Mouse (Mus musculus) stomach, postnatal 0 days (tissue): ENCODE results near the gene Rxra. TPM values are rescaled to one million over a fixed set of nuclear protein-coding genes. Genes with fewer than 3 reads are reported as not detected.

Experiments
- ATAC-seq: fragments of 200-750 bp; cut with Nextera tagmentation; 2 replicates; pipeline ENCODE4 v1.8.0; 2017; ENCODE audit not compliant: low FRiP score, low TSS enrichment
- DNase-seq: peaks from one replicate; pipeline ENCODE4 v3.0.0-alpha.2; 2016; ENCODE audit warnings: low spot score
- H3K27ac ChIP-seq: fragments of 300-500 bp; sonication (generic); replicated peaks from 2 replicates; pipeline ENCODE4 v1.5.1; 2014; ENCODE audit warnings: mild to moderate bottlenecking, control low read depth
- H3K27me3 ChIP-seq: fragments of 300-500 bp; sonication (generic); 2 replicates; pipeline ENCODE4 v1.6.1; 2014; ENCODE audit warnings: low read length; ENCODE audit not compliant: control insufficient read depth, insufficient read depth
- H3K36me3 ChIP-seq: fragments of 300-500 bp; sonication (generic); 2 replicates; pipeline ENCODE4 v1.6.1; 2014; ENCODE audit warnings: low read length, mixed read lengths; ENCODE audit not compliant: control insufficient read depth, insufficient read depth
- H3K4me1 ChIP-seq: fragments of 300-500 bp; sonication (generic); replicated peaks from 2 replicates; pipeline ENCODE4 v1.6.1; 2014; ENCODE audit warnings: antibody characterized with exemption; ENCODE audit not compliant: control insufficient read depth, insufficient read depth
- H3K4me2 ChIP-seq: fragments of 300-500 bp; sonication (generic); replicated peaks from 2 replicates; pipeline ENCODE4 v1.6.1; 2014; ENCODE audit warnings: low read depth, mild to moderate bottlenecking, control low read depth, moderate library complexity
- H3K4me3 ChIP-seq: fragments of 300-500 bp; sonication (generic); 2 replicates; pipeline ENCODE4 v1.5.1; 2014; ENCODE audit warnings: low read depth, low read length, control low read depth
- H3K9ac ChIP-seq: fragments of 300-500 bp; sonication (generic); 2 replicates; pipeline ENCODE4 v1.6.1; 2014; ENCODE audit warnings: mild to moderate bottlenecking, low read length, control low read depth, mixed read lengths
- H3K9me3 ChIP-seq: fragments of 300-500 bp; sonication (generic); 2 replicates; pipeline ENCODE4 v1.6.1; 2016; ENCODE audit warnings: low read length; ENCODE audit not compliant: control insufficient read depth
- CTCF ChIP-seq: IDR thresholded peaks from 2 replicates; pipeline ENCODE4 v1.5.1; 2016; ENCODE audit warnings: antibody characterized with exemption, low read depth, mild to moderate bottlenecking, moderate library complexity
- EP300 ChIP-seq: optimal IDR thresholded peaks from 2 replicates; pipeline ENCODE3; 2016; ENCODE audit warnings: antibody characterized with exemption
- WGBS: fragments of 180-500 bp; shearing (Covaris S2); extraction: QIAGEN DNeasy Blood & Tissue Kit; methylation state at CpG from one replicate; pipeline ENCODE4 v1.1.7; 2014; 5-methylcytosine and 5-hydroxymethylcytosine counted together
- polyA plus RNA-seq: library from polyadenylated mRNA; unstranded; fragments of >200 nt; fragmentation: Nextera tagmentation; extraction: Ambion mirVana; gene quantifications from 2 replicates; pipeline ENCODE4 v1.2.1, GENCODE M21; 2015

Rxra gene
- polyA plus RNA-seq, 1 experiment from 2014 or later: 8.7 TPM

- Histone ChIP-seq H3K4me2 (no peak overlapping the region), H3K36me3 (no peaks in the 10 kb centered on the region), H3K4me3 (no peak overlapping the region), H3K27me3 (no peaks in the 10 kb centered on the region), H3K27ac (no peak overlapping the region), H3K9ac (no peak overlapping the region), H3K4me1 (no peaks in the 10 kb centered on the region; the same call in 1 of the 2 replicates), H3K9me3 (no peaks in the 10 kb centered on the region)
- ATAC-seq (no peak), DNase-seq (no peak)
- 53% methylated on average over 2 of the region's 2 CpGs for WGBS
- TF ChIP-seq EP300: no peak
- TF ChIP-seq CTCF: no peak
Measured at GRCm38 (mm10) chr2:27777756-27778155, 101.5 kb downstream of the Rxra start.

GRCm38 (mm10) chr2:27778289-27778688, 102.0 kb downstream of the Rxra start:
- DNase-seq: no peak
- WGBS: 60% methylated on average over 6 of the region's 6 CpGs
- H3K36me3 ChIP-seq: no peaks in the 10 kb centered on the region
- H3K27me3 ChIP-seq: no peaks in the 10 kb centered on the region
- no peak for ATAC-seq
- H3K4me3 ChIP-seq: no peak overlapping the region
- H3K4me2 ChIP-seq: no peak overlapping the region
- no peaks in the 10 kb centered on the region; the same call in 1 of the 2 replicates for H3K4me1 ChIP-seq
- H3K9me3 ChIP-seq: no peaks in the 10 kb centered on the region
- no peak overlapping the region for H3K27ac ChIP-seq
- TF ChIP-seq EP300 (no peak), CTCF (no peak)
- no peak overlapping the region for H3K9ac ChIP-seq

DNA sequence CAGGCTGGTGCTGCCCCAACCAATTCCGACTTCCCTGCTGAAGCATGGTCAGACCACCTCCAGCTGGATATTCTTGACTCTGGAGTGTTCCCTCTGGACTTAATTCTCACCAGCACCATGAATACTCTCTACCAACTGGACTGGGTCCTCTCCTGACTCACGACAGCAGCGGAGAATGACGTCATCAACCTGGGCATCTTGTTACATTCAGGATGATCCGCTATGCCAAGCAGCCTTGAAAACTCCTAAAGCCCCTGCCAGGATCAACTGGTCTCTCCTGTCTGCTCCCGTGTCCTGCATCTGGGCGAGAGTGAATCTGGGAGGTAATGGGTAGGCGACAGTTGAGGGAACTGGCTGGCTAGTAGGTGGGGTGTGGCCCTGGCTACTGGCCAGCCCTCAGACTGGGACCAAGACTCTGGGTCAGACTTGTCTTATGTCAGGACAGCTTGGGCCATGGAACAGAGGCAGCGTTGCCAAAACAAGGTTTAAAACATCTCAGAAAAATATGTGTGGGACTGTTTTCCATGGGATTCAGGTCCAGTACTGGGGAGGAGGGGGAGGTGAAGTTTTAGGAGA, 103.1 kb downstream of the Rxra start:
- ATAC-seq (no peak), DNase-seq (no peak)
- Histone ChIP-seq H3K27ac (no peak overlapping the region; the same call in 1 of the 2 replicates), H3K4me1 (no peaks in the 10 kb centered on the region; the same call in 1 of the 2 replicates), H3K36me3 (no peaks in the 10 kb centered on the region), H3K4me2 (no peak overlapping the region), H3K27me3 (no peaks in the 10 kb centered on the region), H3K9ac (no peak overlapping the region), H3K9me3 (no peaks in the 10 kb centered on the region), H3K4me3 (no peak overlapping the region)
- no peak for TF ChIP-seq CTCF
- TF ChIP-seq EP300: no peak
- WGBS: 55% methylated on average over 9 of the region's 9 CpGs

GRCm38 (mm10) chr2:27780162-27780561, 103.9 kb downstream of the Rxra start:
- peak overlapping the region; percentile 56; the same call in 1 of the 2 replicates for H3K27ac ChIP-seq
- TF ChIP-seq EP300 (no peak), CTCF (no peak)
- no peak overlapping the region for H3K4me2 ChIP-seq
- peaks cover under 1% of the 10 kb centered on the region; the same call in 1 of the 2 replicates for H3K4me1 ChIP-seq
- no peak for ATAC-seq
- no peak overlapping the region for H3K9ac ChIP-seq
- no peak overlapping the region for H3K4me3 ChIP-seq
- 87% methylated on average over 7 of the region's 7 CpGs for WGBS
- H3K9me3 ChIP-seq: no peaks in the 10 kb centered on the region
- DNase-seq: no peak
- H3K27me3 ChIP-seq: no peaks in the 10 kb centered on the region
- H3K36me3 ChIP-seq: no peaks in the 10 kb centered on the region

DNA sequence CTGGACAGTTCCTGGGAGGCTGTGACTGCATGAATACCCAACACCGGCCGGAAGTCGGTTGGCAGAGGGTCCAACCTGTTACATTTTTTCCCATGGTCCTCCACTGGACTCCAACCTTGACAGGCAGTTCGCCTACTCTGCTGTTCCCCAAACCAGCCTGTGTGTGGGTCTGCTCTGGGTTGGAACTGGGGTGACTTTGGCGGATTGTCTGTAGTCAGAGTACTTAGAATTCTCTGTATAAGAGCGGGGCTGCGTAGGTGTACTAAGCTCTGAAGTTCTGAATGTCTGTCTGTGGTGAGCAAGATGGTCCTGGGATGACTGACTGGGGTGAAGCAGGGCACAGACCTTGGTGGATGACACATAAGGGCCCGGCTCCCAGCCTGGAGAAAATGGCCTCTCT, 109.1 kb downstream of the Rxra start:
- Histone ChIP-seq H3K27me3 (no peaks in the 10 kb centered on the region), H3K4me3 (no peak overlapping the region), H3K9me3 (no peaks in the 10 kb centered on the region), H3K36me3 (no peaks in the 10 kb centered on the region), H3K4me1 (0 out of 2 replicates have a peak, but pooled peaks cover 3% of the 10 kb centered on the region), H3K27ac (peak overlapping the region; percentile 74), H3K4me2 (no peak overlapping the region), H3K9ac (no peak overlapping the region)
- ATAC-seq (peak; percentile 38; the same call in 1 of the 2 replicates), DNase-seq (no peak)
- TF ChIP-seq CTCF (no peak), EP300 (no peak)
- 87% methylated on average over 8 of the region's 8 CpGs for WGBS

DNA sequence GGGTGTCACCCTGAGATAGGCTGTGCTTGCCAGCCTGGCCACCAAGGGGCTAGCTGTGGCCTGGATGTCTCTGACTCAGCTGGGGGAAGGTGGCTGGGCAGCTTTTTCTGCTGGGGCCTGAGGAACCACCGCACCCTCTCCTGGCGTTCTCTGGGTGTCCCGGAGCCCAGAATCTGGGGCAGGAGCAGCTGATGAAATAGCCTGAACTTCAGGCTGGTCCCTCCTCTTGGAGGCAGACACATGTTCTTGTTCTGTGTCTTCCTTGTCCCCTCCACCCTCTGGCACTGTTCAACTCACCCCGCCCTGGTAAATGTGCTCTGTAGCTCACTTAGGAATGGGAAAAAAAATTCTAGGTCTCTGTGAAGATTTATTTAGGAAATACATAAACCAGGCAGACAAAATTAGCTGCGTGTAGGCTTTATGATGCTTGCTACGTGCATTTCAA, 109.8 kb downstream of the Rxra start:
- peak overlapping the region; percentile 74 for H3K27ac ChIP-seq
- WGBS: 49% methylated on average over 6 of the region's 6 CpGs

More for the DNA sequence above, 109.8 kb downstream of the Rxra start:
- Histone ChIP-seq H3K4me3 (no peak overlapping the region), H3K27me3 (no peaks in the 10 kb centered on the region), H3K4me1 (0 out of 2 replicates have a peak, but pooled peaks cover 3% of the 10 kb centered on the region), H3K9me3 (no peaks in the 10 kb centered on the region), H3K36me3 (no peaks in the 10 kb centered on the region), H3K9ac (no peak overlapping the region), H3K4me2 (no peak overlapping the region)
- no peak for DNase-seq
- peak; percentile 70; the same call in 1 of the 2 replicates for ATAC-seq
- TF ChIP-seq EP300 (no peak), CTCF (peak; percentile 17; the same call in 1 of the 2 replicates)
